Comparison of ENCODE assay signal across 8 mouse cellular contexts in genomic region chrX:95195363-95196103, GRCm38 (mm10). TPM values are rescaled to one million over a fixed set of nuclear protein-coding genes. Genes with fewer than 3 reads are reported as not detected.
A peak's percentile ranks its signal among the peaks of the same experiment; 100 is the strongest.
DNase-seq lines count a peak whose midpoint lies in the region; ATAC-seq and TF ChIP-seq lines count a peak whose summit lies in the region.

No protein-coding gene starts in this region.

- H3K36me3 ChIP-seq in lung, embryonic 14.5 days (ENCODE audit: insufficient read depth), result no peaks in the 10 kb centered on the region
- H3K36me3 ChIP-seq in intestine, embryonic 14.5 days (ENCODE audit: control insufficient read depth, insufficient read depth, low read length), result no peaks in the 10 kb centered on the region

- H3K27ac ChIP-seq in lung, embryonic 14.5 days (ENCODE audit: low read depth), result no peak overlapping the region
- H3K27ac ChIP-seq in cortical plate, adult 2 months (ENCODE audit: insufficient read depth, low read length), result peak overlapping the region; percentile 58; the same call in 1 of the 2 replicates
- no peak overlapping the region for H3K27ac ChIP-seq in intestine, embryonic 14.5 days (ENCODE audit: low read depth)

- peak overlapping the region; percentile 55 for H3K9ac ChIP-seq in lung, embryonic 14.5 days
- H3K9ac ChIP-seq in intestine, embryonic 14.5 days (ENCODE audit: low read length), result peak overlapping the region; percentile 35; the same call in 1 of the 2 replicates

- no peaks in the 10 kb centered on the region for H3K27me3 ChIP-seq in lung, embryonic 14.5 days (ENCODE audit: insufficient read depth, low read length)
- H3K27me3 ChIP-seq in intestine, embryonic 14.5 days (replicated peaks; ENCODE audit: control insufficient read depth, insufficient read depth, low read length), result no peaks in the 10 kb centered on the region

- DNase-seq in lung, embryonic 14.5 days, result no peak
- no peak for DNase-seq in lung, postnatal 10 days
- DNase-seq in intestine, embryonic 14.5 days (ENCODE audit: low spot score), result no peak
- peak; percentile 6 for DNase-seq in retina, embryonic 14.5 days (ENCODE audit: low spot score)
- DNase-seq in adrenal gland, postnatal 36 days, result no peak
- DNase-seq in kidney, postnatal 36 days, result no peak
- no peak for DNase-seq in adipocyte (ENCODE audit: low spot score)

- TF ChIP-seq CTCF in lung, embryonic 14.5 days (IDR thresholded peaks at IDR 0.05; ENCODE audit: low read depth), result no peak
- TF ChIP-seq CTCF in cortical plate, adult 2 months (IDR thresholded peaks at IDR 0.05; ENCODE audit: extremely low read depth, insufficient read depth, low read length), result no peak

- peak overlapping the region; percentile 38 for H3K4me3 ChIP-seq in lung, embryonic 14.5 days (ENCODE audit: low read depth, low read length)
- peak overlapping the region; percentile 94 for H3K4me3 ChIP-seq in cortical plate, adult 2 months (ENCODE audit: insufficient read depth, low read length)
- H3K4me3 ChIP-seq in intestine, embryonic 14.5 days (ENCODE audit: low read depth, low read length), result peak overlapping the region; percentile 31

- no peak for TF ChIP-seq POLR2A in cortical plate, adult 2 months (IDR thresholded peaks at IDR 0.05; ENCODE audit: extremely low read depth, insufficient read depth, low read length)

- WGBS in lung, embryonic 14.5 days, result 52% methylated on average over 3 of the region's 3 CpGs
- WGBS in intestine, embryonic 14.5 days, result 47% methylated on average over 3 of the region's 3 CpGs

- peak overlapping the region; percentile 63 for H3K4me2 ChIP-seq in lung, embryonic 14.5 days
- H3K4me2 ChIP-seq in intestine, embryonic 14.5 days (ENCODE audit: low read length), result peak overlapping the region; percentile 55

- ATAC-seq in lung, embryonic 14.5 days (ENCODE audit: insufficient read depth), result peak; percentile 12; the same call in 1 of the 2 replicates
- no peak for ATAC-seq in intestine, embryonic 14.5 days (replicated peaks; ENCODE audit: low FRiP score, low TSS enrichment, low read depth)

- no peaks in the 10 kb centered on the region for H3K4me1 ChIP-seq in lung, embryonic 14.5 days (ENCODE audit: insufficient read depth)
- no peaks in the 10 kb centered on the region for H3K4me1 ChIP-seq in cortical plate, adult 2 months (ENCODE audit: control insufficient read depth, insufficient read depth, low read length)
- no peaks in the 10 kb centered on the region for H3K4me1 ChIP-seq in intestine, embryonic 14.5 days (replicated peaks; ENCODE audit: control insufficient read depth, insufficient read depth, low read length)

- H3K9me3 ChIP-seq in lung, embryonic 14.5 days (ENCODE audit: low read depth, low read length), result no peaks in the 10 kb centered on the region
- H3K9me3 ChIP-seq in intestine, embryonic 14.5 days (ENCODE audit: control insufficient read depth, low read length), result no peaks in the 10 kb centered on the region

RNA-seq across cellular contexts. Expression of gene Arhgef9, which starts 1.1 kb away (rescaled TPM):
- 11.3 and 12.3 TPM in 2 replicates for polyA plus RNA-seq in lung, embryonic 14.5 days (2014; fragmentation: Nextera tagmentation; extraction: Ambion mirVana)
- polyA plus RNA-seq in cortical plate, adult 2 months (2012; rRNA removed), result 161 and 169 TPM in 2 replicates
- 10.8 and 11.9 TPM in 2 replicates for polyA plus RNA-seq in intestine, embryonic 14.5 days (2014; fragmentation: Nextera tagmentation; extraction: Ambion mirVana)
- 10 to 100 TPM; 11.8 to 15.3 TPM for total RNA-seq in adrenal gland, postnatal 36 days (2021)

Comparison
In these comparisons a context has a peak if more than half of its experiments do, and no peak if none do; other contexts are left out.
1. H3K4me3 ChIP-seq: peak in every context shown above with its lines; median percentile 94 in cortical plate, adult 2 months; 38 in lung, embryonic 14.5 days; 31 in intestine, embryonic 14.5 days.
2. RNA of gene Arhgef9, which starts 1.1 kb away (polyA plus RNA-seq): 161 to 169 TPM in cortical plate, adult 2 months; 10.8 to 11.9 TPM in intestine, embryonic 14.5 days and 11.3 to 12.3 TPM in lung, embryonic 14.5 days; every median in the first group is over 10 times any median in the second.